Mouse (Mus musculus): ENCODE data around the gene Nav2. TPM values are rescaled to one million over a fixed set of nuclear protein-coding genes. Genes with fewer than 3 reads are reported as not detected.
A peak's percentile ranks its signal among the peaks of the same experiment; 100 is the strongest.

The Nav2 gene
- polyA plus RNA-seq, 1 experiment from 2014 or later = 7.5 TPM

DNA sequence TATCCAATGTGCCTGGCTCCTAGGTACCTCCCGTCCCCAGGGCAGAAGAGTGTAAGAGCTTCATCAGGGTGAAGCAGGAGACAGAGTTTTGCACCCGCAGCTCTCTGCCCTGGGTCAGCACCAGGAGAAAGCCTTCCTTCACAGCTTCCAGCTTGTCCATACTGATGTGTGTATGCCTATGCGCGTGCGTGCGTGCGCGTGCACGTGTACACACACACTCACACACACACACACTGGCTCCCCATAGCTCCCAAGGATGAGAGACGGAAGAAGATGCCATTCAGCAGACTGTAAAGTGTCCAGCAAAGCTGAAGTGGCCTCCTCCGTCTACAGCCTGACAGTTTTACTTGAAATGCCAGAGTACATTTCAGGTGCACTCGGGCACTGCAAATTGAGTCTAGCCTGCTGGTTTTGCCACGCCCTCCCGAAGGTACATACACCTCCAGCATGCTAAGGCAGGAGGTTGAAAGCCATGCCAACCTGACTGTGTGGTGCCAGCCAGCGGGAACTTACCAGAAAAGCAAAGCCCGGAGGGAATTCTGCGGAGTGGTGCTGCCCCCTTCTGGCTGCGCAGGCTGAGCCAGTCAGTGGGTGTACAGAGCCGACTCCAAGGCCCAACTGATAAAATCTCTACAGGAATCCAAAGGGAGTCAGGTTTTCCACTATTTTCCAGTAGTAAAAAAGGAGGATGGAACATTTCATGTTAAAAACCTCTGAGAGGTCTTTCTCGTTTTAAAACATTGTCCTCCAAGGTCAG is 212.6 kb downstream of the Nav2 start:
- ATAC-seq (ENCODE audit: insufficient number of reproducible peaks, low FRiP score, low TSS enrichment, low read depth) (0 out of 2 replicates have a peak, but pooled peaks have one; percentile 67), DNase-seq (ENCODE audit: low spot score) (peak; percentile 91)
- Histone ChIP-seq H3K4me2 (ENCODE audit: low read depth, severe bottlenecking) (no peak overlapping the region), H3K9me3 (ENCODE audit: control insufficient read depth, low read length) (no peaks in the 10 kb centered on the region), H3K27me3 (ENCODE audit: control insufficient read depth, insufficient read depth, low read length) (peaks cover 8% of the 10 kb centered on the region), H3K27ac (replicated peaks; ENCODE audit: low read depth, low read length) (no peak overlapping the region), H3K9ac (ENCODE audit: low read length) (no peak overlapping the region), H3K4me1 (ENCODE audit: control insufficient read depth, insufficient read depth, low read length) (no peaks in the 10 kb centered on the region), H3K4me3 (ENCODE audit: low read depth, low read length) (no peak overlapping the region), H3K36me3 (ENCODE audit: control insufficient read depth, insufficient read depth, low read length) (no peaks in the 10 kb centered on the region)
- WGBS = 44% methylated on average over 20 of the region's 20 CpGs

DNA sequence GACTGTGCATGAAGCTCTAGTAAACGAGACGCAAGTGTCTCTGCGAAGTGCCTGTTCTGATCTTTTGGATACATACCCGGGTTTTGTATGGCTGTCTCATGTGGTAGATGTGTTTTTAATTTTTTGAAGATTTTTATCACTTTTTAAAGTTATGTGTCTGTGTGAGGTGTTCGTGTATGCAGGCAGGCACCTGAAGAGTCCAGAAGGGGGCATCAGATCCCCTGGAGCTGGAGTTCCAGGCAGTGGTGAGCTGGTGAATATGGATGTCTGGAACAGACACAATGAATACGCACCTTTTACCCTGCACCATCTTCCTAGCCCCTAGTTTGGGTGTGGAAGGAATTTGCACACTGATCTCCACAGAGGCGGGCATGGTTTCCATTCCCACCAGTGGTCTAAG is 214.0 kb downstream of the Nav2 start:
- 74% methylated on average over 7 of the region's 7 CpGs for WGBS

DNA sequence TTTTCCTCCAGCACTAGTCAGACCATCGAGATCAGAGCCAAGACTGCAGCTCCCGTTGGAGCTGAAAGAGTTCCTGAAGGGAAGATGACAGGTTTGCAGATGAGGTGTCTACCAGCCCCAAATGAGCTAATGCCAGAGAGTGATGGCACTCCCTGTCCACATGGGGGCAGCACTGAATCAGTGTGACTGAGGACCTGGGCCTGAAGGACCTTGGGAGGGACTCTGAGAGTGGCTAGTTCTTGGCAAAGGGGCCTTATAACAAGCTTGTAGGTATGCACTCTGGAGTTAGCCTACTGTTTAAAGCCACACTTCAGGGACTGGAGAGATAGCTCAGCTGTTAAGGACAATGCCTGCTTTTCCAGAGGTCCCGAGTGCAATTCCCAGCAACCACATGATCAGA is 217.0 kb downstream of the Nav2 start:
- no peak overlapping the region for H3K4me3 ChIP-seq (ENCODE audit: low read depth, low read length)
- H3K27ac ChIP-seq (replicated peaks; ENCODE audit: low read depth, low read length) = no peak overlapping the region
- WGBS = 33% methylated on average over 3 of the region's 3 CpGs
- ATAC-seq (ENCODE audit: insufficient number of reproducible peaks, low FRiP score, low TSS enrichment, low read depth) = no peak
- no peak overlapping the region for H3K4me2 ChIP-seq (ENCODE audit: low read depth, severe bottlenecking)
- H3K36me3 ChIP-seq (ENCODE audit: control insufficient read depth, insufficient read depth, low read length) = no peaks in the 10 kb centered on the region
- peaks cover 4% of the 10 kb centered on the region for H3K27me3 ChIP-seq (ENCODE audit: control insufficient read depth, insufficient read depth, low read length)
- DNase-seq (ENCODE audit: low spot score) = peak; percentile 71
- H3K9ac ChIP-seq (ENCODE audit: low read length) = no peak overlapping the region
- H3K4me1 ChIP-seq (ENCODE audit: control insufficient read depth, insufficient read depth, low read length) = no peaks in the 10 kb centered on the region
- no peaks in the 10 kb centered on the region for H3K9me3 ChIP-seq (ENCODE audit: control insufficient read depth, low read length)

More for the DNA sequence above, 214.0 kb downstream of the Nav2 start:
- DNase-seq (ENCODE audit: low spot score) (no peak), ATAC-seq (ENCODE audit: insufficient number of reproducible peaks, low FRiP score, low TSS enrichment, low read depth) (no peak)
- Histone ChIP-seq H3K4me1 (ENCODE audit: control insufficient read depth, insufficient read depth, low read length) (no peaks in the 10 kb centered on the region), H3K36me3 (ENCODE audit: control insufficient read depth, insufficient read depth, low read length) (no peaks in the 10 kb centered on the region), H3K4me3 (ENCODE audit: low read depth, low read length) (no peak overlapping the region), H3K9me3 (ENCODE audit: control insufficient read depth, low read length) (no peaks in the 10 kb centered on the region), H3K4me2 (ENCODE audit: low read depth, severe bottlenecking) (no peak overlapping the region), H3K27me3 (ENCODE audit: control insufficient read depth, insufficient read depth, low read length) (peaks cover 8% of the 10 kb centered on the region), H3K27ac (replicated peaks; ENCODE audit: low read depth, low read length) (no peak overlapping the region), H3K9ac (ENCODE audit: low read length) (no peak overlapping the region)

DNA sequence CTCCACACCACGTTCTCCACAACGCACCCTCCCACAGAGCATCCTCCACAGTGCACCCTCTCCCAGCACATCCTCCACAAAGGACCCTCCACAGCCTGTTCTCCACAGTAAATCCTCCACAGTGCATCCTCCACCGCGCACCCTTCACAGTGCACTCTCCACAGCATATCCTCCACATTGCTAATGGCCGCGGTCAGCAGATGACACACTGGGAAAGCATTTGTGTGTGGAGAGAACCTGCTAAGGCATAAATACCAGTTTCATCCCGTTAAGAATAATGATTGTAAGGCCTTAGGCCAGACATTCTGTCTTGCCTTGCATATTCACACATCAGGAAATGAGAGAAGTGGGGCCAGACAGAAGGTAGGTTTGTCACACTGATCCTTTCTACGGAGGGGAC is 219.7 kb downstream of the Nav2 start:
- no peaks in the 10 kb centered on the region for H3K4me1 ChIP-seq (ENCODE audit: control insufficient read depth, insufficient read depth, low read length)
- 85% methylated on average over 8 of the region's 8 CpGs for WGBS
- no peak overlapping the region for H3K4me2 ChIP-seq (ENCODE audit: low read depth, severe bottlenecking)
- no peaks in the 10 kb centered on the region for H3K27me3 ChIP-seq (ENCODE audit: control insufficient read depth, insufficient read depth, low read length)
- DNase-seq (ENCODE audit: low spot score) = no peak
- no peaks in the 10 kb centered on the region for H3K36me3 ChIP-seq (ENCODE audit: control insufficient read depth, insufficient read depth, low read length)
- no peak for ATAC-seq (ENCODE audit: insufficient number of reproducible peaks, low FRiP score, low TSS enrichment, low read depth)
- H3K9me3 ChIP-seq (ENCODE audit: control insufficient read depth, low read length) = no peaks in the 10 kb centered on the region
- no peak overlapping the region for H3K27ac ChIP-seq (replicated peaks; ENCODE audit: low read depth, low read length)
- H3K4me3 ChIP-seq (ENCODE audit: low read depth, low read length) = no peak overlapping the region
- no peak overlapping the region for H3K9ac ChIP-seq (ENCODE audit: low read length)

DNA sequence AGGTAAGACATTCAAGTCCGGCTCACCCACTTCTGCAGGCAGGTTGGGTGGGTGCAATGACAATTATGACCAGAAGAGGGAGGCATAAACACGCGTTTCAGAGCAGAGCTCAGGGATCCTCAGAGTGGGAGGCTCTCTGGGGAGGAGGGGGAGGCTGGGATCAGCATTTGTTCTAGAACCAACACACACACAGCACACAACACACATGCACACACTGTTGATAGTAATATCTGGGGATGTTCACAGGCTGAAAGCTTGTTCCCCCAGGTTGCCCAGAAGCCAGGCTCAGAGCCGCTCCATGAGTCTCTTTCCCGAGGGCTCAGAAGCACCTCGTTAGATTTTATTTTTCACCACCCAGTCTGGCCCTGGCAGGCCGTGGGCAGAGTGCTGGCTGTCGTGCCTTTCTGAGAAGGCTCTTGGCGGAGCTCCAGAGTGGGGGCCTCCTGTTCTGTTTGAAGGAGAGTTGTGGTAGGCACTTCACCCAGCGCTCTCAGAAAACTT is 224.4 kb downstream of the Nav2 start:
- no peaks in the 10 kb centered on the region for H3K27me3 ChIP-seq (ENCODE audit: control insufficient read depth, insufficient read depth, low read length)
- H3K9me3 ChIP-seq (ENCODE audit: control insufficient read depth, low read length) = no peaks in the 10 kb centered on the region
- H3K36me3 ChIP-seq (ENCODE audit: control insufficient read depth, insufficient read depth, low read length) = no peaks in the 10 kb centered on the region
- no peak overlapping the region for H3K9ac ChIP-seq (ENCODE audit: low read length)
- H3K4me1 ChIP-seq (ENCODE audit: control insufficient read depth, insufficient read depth, low read length) = no peaks in the 10 kb centered on the region
- WGBS = 26% methylated on average over 10 of the region's 10 CpGs
- peak; percentile 44; the same call in 1 of the 2 replicates for ATAC-seq (ENCODE audit: insufficient number of reproducible peaks, low FRiP score, low TSS enrichment, low read depth)
- peak; percentile 88 for DNase-seq (ENCODE audit: low spot score)
- no peak overlapping the region for H3K4me3 ChIP-seq (ENCODE audit: low read depth, low read length)
- no peak overlapping the region for H3K4me2 ChIP-seq (ENCODE audit: low read depth, severe bottlenecking)
- no peak overlapping the region for H3K27ac ChIP-seq (replicated peaks; ENCODE audit: low read depth, low read length)

DNA sequence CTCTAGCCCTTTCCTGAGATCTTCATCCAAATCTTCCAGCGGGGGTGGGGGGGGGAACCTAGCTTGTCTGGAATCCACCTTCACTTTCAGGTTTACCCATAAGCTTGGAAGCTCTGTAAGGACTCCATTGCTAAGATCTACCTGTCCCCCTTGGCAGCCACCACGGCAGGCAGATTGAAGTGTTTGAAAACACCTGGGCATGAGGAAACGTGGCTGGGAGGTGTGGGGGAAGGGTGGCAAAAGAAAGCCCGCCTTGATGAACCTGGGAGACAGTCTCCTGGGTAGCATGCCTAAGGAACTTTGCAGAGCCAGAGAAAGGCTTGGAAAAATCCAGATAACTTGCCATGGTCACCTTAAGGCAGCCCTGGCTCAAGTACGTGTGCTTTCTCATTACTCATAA is 225.9 kb downstream of the Nav2 start:
- Histone ChIP-seq H3K9ac (ENCODE audit: low read length) (no peak overlapping the region), H3K27ac (replicated peaks; ENCODE audit: low read depth, low read length) (no peak overlapping the region), H3K9me3 (ENCODE audit: control insufficient read depth, low read length) (no peaks in the 10 kb centered on the region), H3K4me1 (ENCODE audit: control insufficient read depth, insufficient read depth, low read length) (no peaks in the 10 kb centered on the region), H3K4me2 (ENCODE audit: low read depth, severe bottlenecking) (no peak overlapping the region), H3K27me3 (ENCODE audit: control insufficient read depth, insufficient read depth, low read length) (no peaks in the 10 kb centered on the region), H3K4me3 (ENCODE audit: low read depth, low read length) (no peak overlapping the region), H3K36me3 (ENCODE audit: control insufficient read depth, insufficient read depth, low read length) (no peaks in the 10 kb centered on the region)
- DNase-seq (ENCODE audit: low spot score) (no peak), ATAC-seq (ENCODE audit: insufficient number of reproducible peaks, low FRiP score, low TSS enrichment, low read depth) (no peak)
- WGBS = 78% methylated on average over 5 of the region's 5 CpGs

DNA sequence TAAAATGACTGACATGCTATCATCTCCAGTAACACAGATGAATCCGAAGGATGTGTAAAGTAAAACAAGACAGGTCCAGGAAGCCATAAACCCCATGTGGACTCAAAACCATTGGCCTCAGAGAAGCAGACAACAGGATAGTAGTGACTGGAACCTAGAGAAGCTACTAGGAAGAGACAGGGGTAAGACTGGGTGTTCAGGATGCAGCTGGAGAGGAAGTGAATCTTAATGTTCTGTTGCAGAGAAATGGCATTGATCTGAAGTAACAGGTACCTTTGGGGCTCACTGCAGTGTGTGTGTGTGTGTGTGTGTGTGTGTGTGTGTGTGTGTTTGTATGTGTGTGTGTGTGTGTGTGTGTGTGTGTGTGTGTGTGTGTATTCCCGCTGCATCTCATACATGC is 231.2 kb downstream of the Nav2 start:
- Histone ChIP-seq H3K27ac (replicated peaks; ENCODE audit: low read depth, low read length) (no peak overlapping the region), H3K4me2 (ENCODE audit: low read depth, severe bottlenecking) (no peak overlapping the region), H3K27me3 (ENCODE audit: control insufficient read depth, insufficient read depth, low read length) (no peaks in the 10 kb centered on the region), H3K4me3 (ENCODE audit: low read depth, low read length) (no peak overlapping the region), H3K9ac (ENCODE audit: low read length) (no peak overlapping the region), H3K9me3 (ENCODE audit: control insufficient read depth, low read length) (no peaks in the 10 kb centered on the region), H3K4me1 (ENCODE audit: control insufficient read depth, insufficient read depth, low read length) (no peaks in the 10 kb centered on the region), H3K36me3 (ENCODE audit: control insufficient read depth, insufficient read depth, low read length) (no peaks in the 10 kb centered on the region)
- WGBS = 98% methylated on average over 2 of the region's 2 CpGs
- ATAC-seq (ENCODE audit: insufficient number of reproducible peaks, low FRiP score, low TSS enrichment, low read depth) (no peak), DNase-seq (ENCODE audit: low spot score) (no peak)

DNA sequence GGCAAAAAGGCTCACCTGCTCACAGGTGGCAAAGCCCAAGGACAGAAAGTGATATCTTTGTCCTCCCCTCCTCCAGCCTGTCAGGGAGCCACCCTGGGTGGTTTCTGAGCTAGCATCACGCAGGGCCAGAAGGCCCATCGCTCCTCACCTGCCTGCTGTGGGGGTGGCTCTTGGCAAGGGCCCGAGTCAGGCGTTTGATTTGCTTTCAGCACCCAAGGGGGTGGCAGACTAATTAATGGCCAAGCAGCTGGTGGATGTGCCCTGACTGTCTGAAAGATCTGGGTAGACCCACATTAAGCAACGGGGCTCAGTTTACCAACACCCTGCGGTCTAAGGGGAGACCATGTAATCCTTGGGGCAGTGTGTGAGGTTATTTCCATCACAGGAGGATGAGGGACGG is 235.4 kb downstream of the Nav2 start:
- H3K4me1 ChIP-seq (ENCODE audit: control insufficient read depth, insufficient read depth, low read length) = no peaks in the 10 kb centered on the region
- 80% methylated on average over 7 of the region's 7 CpGs for WGBS
- no peak for DNase-seq (ENCODE audit: low spot score)
- H3K9me3 ChIP-seq (ENCODE audit: control insufficient read depth, low read length) = no peaks in the 10 kb centered on the region
- H3K27ac ChIP-seq (replicated peaks; ENCODE audit: low read depth, low read length) = no peak overlapping the region
- H3K4me3 ChIP-seq (ENCODE audit: low read depth, low read length) = no peak overlapping the region
- H3K27me3 ChIP-seq (ENCODE audit: control insufficient read depth, insufficient read depth, low read length) = no peaks in the 10 kb centered on the region
- no peak overlapping the region for H3K4me2 ChIP-seq (ENCODE audit: low read depth, severe bottlenecking)
- ATAC-seq (ENCODE audit: insufficient number of reproducible peaks, low FRiP score, low TSS enrichment, low read depth) = no peak
- H3K36me3 ChIP-seq (ENCODE audit: control insufficient read depth, insufficient read depth, low read length) = no peaks in the 10 kb centered on the region
- H3K9ac ChIP-seq (ENCODE audit: low read length) = no peak overlapping the region
